Mouse (Mus musculus) embryonic fibroblast, embryonic 13.5 days (primary cell): ENCODE measurements around the gene C1ra.
"Not testable (repeated sequence)": the region's sequence is repeated elsewhere in the genome, so short reads cannot be mapped to it uniquely, and the experiment has no call there.

ENCODE experiments used
- CTCF ChIP-seq: IDR thresholded peaks from 2 replicates; pipeline ENCODE4 v1.5.1; 2011; ENCODE audit warnings: mild to moderate bottlenecking, control low read depth, low read length, moderate library complexity, borderline replicate concordance; ENCODE audit not compliant: insufficient read depth
- POLR2A ChIP-seq: IDR thresholded peaks from 2 replicates; pipeline ENCODE4 v1.6.1; 2011; ENCODE audit warnings: low read depth, mild to moderate bottlenecking, control low read depth, low read length, moderate library complexity

- not testable (repeated sequence) for TF ChIP-seq CTCF, POLR2A
These were observed 40.2 kb upstream of the C1ra start for GRCm38 (mm10) chr6:124471783-124472638.
